Mouse (Mus musculus): ENCODE results near the gene Tenm4.

Gene Tenm4

GRCm38 (mm10) chr7:96259630-96260029 lies 88.6 kb downstream of the Tenm4 start:
- DNase-seq: no peak

- no peak for DNase-seq
Observed at GRCm38 (mm10) chr7:96262182-96262581, 91.1 kb downstream of the Tenm4 start.

GRCm38 (mm10) chr7:96265941-96266340 lies 94.9 kb downstream of the Tenm4 start:
- no peak for DNase-seq

- no peak for DNase-seq
Observed at GRCm38 (mm10) chr7:96267266-96267665, 96.2 kb downstream of the Tenm4 start.

- no peak for DNase-seq
Observed at GRCm38 (mm10) chr7:96270684-96271083, 99.6 kb downstream of the Tenm4 start.

- DNase-seq: no peak
Observed at GRCm38 (mm10) chr7:96272068-96272467, 101.0 kb downstream of the Tenm4 start.

- no peak for DNase-seq
Observed at GRCm38 (mm10) chr7:96274486-96274885, 103.4 kb downstream of the Tenm4 start.

- DNase-seq: no peak
Observed at GRCm38 (mm10) chr7:96277550-96277949, 106.5 kb downstream of the Tenm4 start.

GRCm38 (mm10) chr7:96278378-96278777 lies 107.3 kb downstream of the Tenm4 start:
- no peak for DNase-seq

GRCm38 (mm10) chr7:96280795-96281194 lies 109.7 kb downstream of the Tenm4 start:
- DNase-seq: no peak

GRCm38 (mm10) chr7:96290576-96290975 lies 119.5 kb downstream of the Tenm4 start:
- peak; percentile 17 for DNase-seq

- DNase-seq: no peak
Observed at GRCm38 (mm10) chr7:96295959-96296358, 124.9 kb downstream of the Tenm4 start.

GRCm38 (mm10) chr7:96300826-96301397 lies 129.9 kb downstream of the Tenm4 start:
- no peak for DNase-seq

GRCm38 (mm10) chr7:96301813-96302212 lies 130.8 kb downstream of the Tenm4 start:
- no peak for DNase-seq

- no peak for DNase-seq
Observed at GRCm38 (mm10) chr7:96303963-96304362, 132.9 kb downstream of the Tenm4 start.

GRCm38 (mm10) chr7:96305382-96305935 lies 134.4 kb downstream of the Tenm4 start:
- no peak for DNase-seq

GRCm38 (mm10) chr7:96308106-96308505 lies 137.1 kb downstream of the Tenm4 start:
- no peak for DNase-seq

- no peak for DNase-seq
Observed at GRCm38 (mm10) chr7:96329343-96329742, 158.3 kb downstream of the Tenm4 start.

GRCm38 (mm10) chr7:96331186-96331585 lies 160.1 kb downstream of the Tenm4 start:
- no peak for DNase-seq

- no peak for DNase-seq
Observed at GRCm38 (mm10) chr7:96334361-96334760, 163.3 kb downstream of the Tenm4 start.

GRCm38 (mm10) chr7:96336376-96336775 lies 165.3 kb downstream of the Tenm4 start:
- no peak for DNase-seq

GRCm38 (mm10) chr7:96340826-96341225 lies 169.8 kb downstream of the Tenm4 start:
- DNase-seq: peak; percentile 9

GRCm38 (mm10) chr7:96341479-96341878 lies 170.4 kb downstream of the Tenm4 start:
- no peak for DNase-seq

- no peak for DNase-seq
Observed at GRCm38 (mm10) chr7:96342996-96343395, 171.9 kb downstream of the Tenm4 start.

GRCm38 (mm10) chr7:96343667-96344066 lies 172.6 kb downstream of the Tenm4 start:
- no peak for DNase-seq

Data from right cerebral cortex, postnatal 14 days (tissue).